19 mouse cellular contexts compared by ENCODE assay signal in genomic region chr19:43877364-43877763, GRCm38 (mm10).
DNase-seq lines count a peak whose midpoint lies in the region; ATAC-seq and TF ChIP-seq lines count a peak whose summit lies in the region.
"Had no signal": no experiment of that assay in that cellular context is flagged by ENCODE, and none has a peak within 500 bp of the region (broad histone marks: within the 10 kb centered on the region; RNA-seq: fewer than 3 reads in every experiment).

No protein-coding gene starts in this region.

- no peak overlapping the region for H3K9ac ChIP-seq in midbrain, embryonic 15.5 days
- H3K9ac ChIP-seq: embryonic facial prominence, embryonic 15.5 days; heart, embryonic 15.5 days; liver, embryonic 13.5 days had no signal

- no peak overlapping the region for H3ac ChIP-seq in myocyte (ENCODE audit: control insufficient read depth, insufficient read length)

- H3K27me3 ChIP-seq in midbrain, embryonic 10.5 days (ENCODE audit: low read depth, poor library complexity, severe bottlenecking) = no peaks in the 10 kb centered on the region
- no peaks in the 10 kb centered on the region for H3K27me3 ChIP-seq in midbrain, embryonic 15.5 days (replicated peaks)
- H3K27me3 ChIP-seq in myocyte (ENCODE audit: control insufficient read depth, insufficient read depth, insufficient read length) = no peaks in the 10 kb centered on the region
- H3K27me3 ChIP-seq: embryonic facial prominence, embryonic 15.5 days; heart, embryonic 15.5 days had no signal

- intact Hi-C loops in gastrocnemius, postnatal 36 days (cut with DNase I) = no loop called here

- TF ChIP-seq CTCF in brain, embryonic 14.5 days (IDR thresholded peaks at IDR 0.05; ENCODE audit: borderline replicate concordance, extremely low read depth, insufficient read depth, insufficient read length) = no peak

- peaks cover 3% of the 10 kb centered on the region; the same call in 1 of the 2 replicates for H3K9me3 ChIP-seq in midbrain, embryonic 10.5 days (replicated peaks)
- H3K9me3 ChIP-seq in midbrain, embryonic 15.5 days = no peaks in the 10 kb centered on the region
- H3K9me3 ChIP-seq: embryonic facial prominence, embryonic 15.5 days; heart, embryonic 15.5 days; liver, embryonic 13.5 days had no signal

- no peak for ATAC-seq in midbrain, embryonic 15.5 days (replicated peaks)
- ATAC-seq in megakaryocyte-erythroid progenitor cell, adult 5-6 weeks (replicated peaks; ENCODE audit: low FRiP score, low TSS enrichment, poor library complexity, severe bottlenecking) = no peak
- ATAC-seq: lung, postnatal 0 days had no signal

- WGBS in midbrain, embryonic 10.5 days = 90% methylated on average over 8 of the region's 8 CpGs
- WGBS in midbrain, embryonic 15.5 days = 78% methylated on average over 8 of the region's 8 CpGs

- peaks cover 30% of the 10 kb centered on the region for H3K36me3 ChIP-seq in midbrain, embryonic 10.5 days
- H3K36me3 ChIP-seq in midbrain, embryonic 15.5 days (replicated peaks) = no peaks in the 10 kb centered on the region; the same call in 1 of the 2 replicates
- H3K36me3 ChIP-seq in myocyte (ENCODE audit: control insufficient read depth, insufficient read depth) = no peaks in the 10 kb centered on the region

- peaks cover 10% of the 10 kb centered on the region for H3K79me2 ChIP-seq in myocyte (ENCODE audit: control insufficient read depth, insufficient read depth)

- peak overlapping the region; percentile 78; the same call in 1 of the 2 replicates for H3K4me3 ChIP-seq in midbrain, embryonic 10.5 days
- H3K4me3 ChIP-seq in midbrain, embryonic 15.5 days = no peak overlapping the region
- no peak overlapping the region for H3K4me3 ChIP-seq in myocyte
- H3K4me3 ChIP-seq: heart, adult 2 months; liver, embryonic 13.5 days had no signal

- peaks cover 59% of the 10 kb centered on the region for H3K4me1 ChIP-seq in midbrain, embryonic 10.5 days
- H3K4me1 ChIP-seq in midbrain, embryonic 15.5 days = peaks cover 35% of the 10 kb centered on the region

- peak; percentile 40 for DNase-seq in gastrocnemius, adult 18-20 months (ENCODE audit: low spot score)
- DNase-seq in gastrocnemius, postnatal 36 days = no peak
- no peak for DNase-seq in midbrain, embryonic 10.5 days (ENCODE audit: low spot score)
- peak; percentile 43 for DNase-seq in brain, embryonic 14.5 days (ENCODE audit: low read depth)
- DNase-seq in heart, adult 11 months = no peak
- DNase-seq: cerebellum, adult 2 months; cerebellum, postnatal 36 days; heart, adult 2 months; kidney, adult 8-10 months; kidney, postnatal 4 days; liver, embryonic 13.5 days; retina, postnatal 1 day; thymus, postnatal 14 days had no signal

- TF ChIP-seq POLR2A in brain, embryonic 14.5 days (IDR thresholded peaks at IDR 0.05; ENCODE audit: borderline replicate concordance, extremely low read depth, insufficient read depth, insufficient read length, poor library complexity, severe bottlenecking) = no peak
- no peak for TF ChIP-seq POLR2A in myocyte (IDR thresholded peaks at IDR 0.05; ENCODE audit: insufficient read length, low read depth)

- no peak overlapping the region for H3K27ac ChIP-seq in midbrain, embryonic 10.5 days (replicated peaks)
- H3K27ac ChIP-seq in midbrain, embryonic 15.5 days = no peak overlapping the region
- H3K27ac ChIP-seq: heart, adult 2 months; heart, embryonic 15.5 days; liver, embryonic 13.5 days had no signal

- H3K4me2 ChIP-seq in midbrain, embryonic 15.5 days = no peak overlapping the region
- H3K4me2 ChIP-seq in myocyte (ENCODE audit: low read depth) = no peak overlapping the region
- H3K4me2 ChIP-seq: liver, embryonic 13.5 days had no signal

TF ChIP-seq in myocyte, 11 proteins besides CTCF, POLR2A, EP300 and RAD21:
- TF ChIP-seq CEBPB (IDR thresholded peaks at IDR 0.05; ENCODE audit: insufficient read depth, poor library complexity, severe bottlenecking) = no peak
- TF ChIP-seq MYOG (IDR thresholded peaks at IDR 0.05; ENCODE audit: control insufficient read depth in 1 of 3, insufficient read depth in 1 of 3, insufficient read length in 2 of 3, low read depth in 2 of 3) = peak in 1 of 3 experiments; percentile 36
- TF ChIP-seq TCF12 (IDR thresholded peaks at IDR 0.05; ENCODE audit: insufficient read depth, poor library complexity, severe bottlenecking) = no peak
- no peak for TF ChIP-seq E2F4 (IDR thresholded peaks at IDR 0.05; ENCODE audit: insufficient read depth)
- TF ChIP-seq MYOD1 (IDR thresholded peaks at IDR 0.05; ENCODE audit: control insufficient read depth in 1 of 3, insufficient read length in 2 of 3, low read depth in 2 of 3) = peak in 2 of 3 experiments; percentile 28 to 59
- TF ChIP-seq REST (IDR thresholded peaks at IDR 0.05; ENCODE audit: insufficient read depth, insufficient read length) = no peak
TF ChIP-seq in myocyte: peak in this region for 2.

Comparison
In these comparisons a context has a peak if more than half of its experiments do, and no peak if none do; other contexts are left out.
1. DNase-seq: peak in gastrocnemius, adult 18-20 months (single experiment) and brain, embryonic 14.5 days (single experiment); none in gastrocnemius, postnatal 36 days (0 of 2), midbrain, embryonic 10.5 days (single experiment) and heart, adult 11 months (single experiment).